Mouse (Mus musculus) stomach, postnatal 0 days (tissue): ENCODE data around the gene Acvr1b.

ENCODE experiments used
- CTCF ChIP-seq: IDR thresholded peaks from 2 replicates; pipeline ENCODE4 v1.5.1; 2016; ENCODE audit warnings: antibody characterized with exemption, low read depth, mild to moderate bottlenecking, moderate library complexity
- EP300 ChIP-seq: optimal IDR thresholded peaks from 2 replicates; pipeline ENCODE3; 2016; ENCODE audit warnings: antibody characterized with exemption

GRCm38 (mm10) chr15:101170413-101170980 lies 3.4 kb upstream of the Acvr1b start:
- no peak for TF ChIP-seq EP300
- no peak for TF ChIP-seq CTCF
